Mouse (Mus musculus) spleen, adult 2 months (tissue): ENCODE results near the gene Trim46.

Experiments
- CTCF ChIP-seq: fragments of 200-500 bp; IDR thresholded peaks from 2 replicates; pipeline ENCODE4 v1.5.1; 2011; ENCODE audit warnings: mild to moderate bottlenecking, inconsistent platforms; ENCODE audit not compliant: insufficient read depth, insufficient read length, insufficient replicate concordance; ENCODE audit errors: extremely low read depth
- POLR2A ChIP-seq: fragments of 200-500 bp; IDR thresholded peaks from 2 replicates; pipeline ENCODE4 v1.6.1; 2011; ENCODE audit warnings: low read depth, low read length, inconsistent platforms

DNA sequence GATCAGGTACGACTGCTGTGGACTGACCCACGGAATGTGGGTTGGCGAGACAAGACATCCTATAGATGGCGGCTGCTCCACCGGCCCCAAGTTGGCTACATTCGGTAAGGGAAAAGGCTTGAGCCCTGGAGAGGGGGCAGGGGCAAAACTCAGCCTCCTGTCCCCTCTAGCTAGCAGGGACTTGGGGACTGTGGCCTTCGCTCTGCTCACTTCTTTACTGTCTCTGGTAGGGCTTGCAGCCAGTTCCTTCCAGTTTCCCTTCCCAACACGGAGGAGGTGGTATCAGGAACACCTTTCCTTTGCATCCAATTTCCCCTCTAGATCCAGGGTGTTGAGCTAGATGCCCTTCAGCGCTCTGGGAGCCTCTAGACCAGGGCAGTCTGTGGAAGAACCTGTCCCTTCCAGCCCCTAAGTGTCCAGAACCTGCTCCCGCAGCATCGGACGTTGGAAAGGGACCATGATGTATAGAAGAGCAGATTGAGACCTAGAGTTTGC lies 20.7 kb downstream of the Trim46 start:
- TF ChIP-seq POLR2A = no peak
- TF ChIP-seq CTCF = no peak
